In genomic region chr1:81717091-81717490, GRCm38 (mm10) we compare ENCODE assay signal across 26 mouse cellular contexts.
DNase-seq lines count a peak whose midpoint lies in the region; ATAC-seq lines count a peak whose summit lies in the region.
"Had no signal": no experiment of that assay in that cellular context is flagged by ENCODE, and none has a peak within 500 bp of the region (broad histone marks: within the 10 kb centered on the region; RNA-seq: fewer than 3 reads in every experiment).

No protein-coding gene starts in this region.

- H3K4me1 ChIP-seq in embryonic facial prominence, embryonic 14.5 days (ENCODE audit: control insufficient read depth, insufficient read depth, low read length) = no peaks in the 10 kb centered on the region
- peaks cover 8% of the 10 kb centered on the region for H3K4me1 ChIP-seq in embryonic facial prominence, embryonic 10.5 days
- H3K4me1 ChIP-seq: embryonic facial prominence, embryonic 12.5 days; embryonic facial prominence, embryonic 15.5 days; forebrain, embryonic 12.5 days had no signal

- peak; percentile 12 for DNase-seq in embryonic facial prominence, embryonic 14.5 days (ENCODE audit: low spot score)
- DNase-seq in embryonic facial prominence, embryonic 10.5 days (ENCODE audit: low spot score) = no peak
- peak; percentile 67 for DNase-seq in Muller cell, postnatal 12 days (ENCODE audit: inconsistent ontology term)
- DNase-seq in retina, postnatal 1 day = peak; percentile 91
- no peak for DNase-seq in urinary bladder, postnatal 10 days (ENCODE audit: low spot score)
- DNase-seq: adrenal gland, adult 2 months; adrenal gland, postnatal 10 days; adrenal gland, postnatal 25 days; B cell, adult 2 months; cerebellum, adult 11 months; cerebellum, adult 18-20 months; cerebellum, adult 8-10 months; cerebellum, adult 9-11 months; cerebellum, postnatal 14 days; cerebellum, postnatal 36 days; embryo, embryonic 11 days had no signal

- no peak overlapping the region for H3K4me3 ChIP-seq in embryonic facial prominence, embryonic 14.5 days (ENCODE audit: low read depth, low read length)
- H3K4me3 ChIP-seq in embryonic facial prominence, embryonic 10.5 days = no peak overlapping the region
- H3K4me3 ChIP-seq: embryonic facial prominence, embryonic 12.5 days; embryonic facial prominence, embryonic 15.5 days; erythroblast, embryonic 14.5 days; forebrain, embryonic 10.5 days; forebrain, embryonic 12.5 days had no signal

- H3K27me3 ChIP-seq in embryonic facial prominence, embryonic 14.5 days (replicated peaks; ENCODE audit: control insufficient read depth, insufficient read depth, low read length) = no peaks in the 10 kb centered on the region
- no peaks in the 10 kb centered on the region for H3K27me3 ChIP-seq in embryonic facial prominence, embryonic 10.5 days (replicated peaks; ENCODE audit: low read depth, poor library complexity, severe bottlenecking)
- H3K27me3 ChIP-seq: CH12.LX; embryonic facial prominence, embryonic 12.5 days; embryonic facial prominence, embryonic 15.5 days; forebrain, embryonic 12.5 days had no signal

- H3K4me2 ChIP-seq in embryonic facial prominence, embryonic 14.5 days (ENCODE audit: low read depth, low read length) = no peak overlapping the region
- H3K4me2 ChIP-seq: embryonic facial prominence, embryonic 12.5 days; embryonic facial prominence, embryonic 15.5 days; forebrain, embryonic 12.5 days had no signal

- ATAC-seq in embryonic facial prominence, embryonic 14.5 days (ENCODE audit: low read depth) = no peak; the same call in 1 of the 2 replicates
- ATAC-seq: CD4-positive, CD25-positive, alpha-beta regulatory T cell, adult 4 months; forebrain, embryonic 14.5 days; forebrain, embryonic 16.5 days had no signal

- H3K9me3 ChIP-seq in embryonic facial prominence, embryonic 14.5 days (ENCODE audit: control insufficient read depth, low read length) = no peaks in the 10 kb centered on the region
- H3K9me3 ChIP-seq in embryonic facial prominence, embryonic 10.5 days = no peaks in the 10 kb centered on the region
- H3K9me3 ChIP-seq: embryonic facial prominence, embryonic 12.5 days; embryonic facial prominence, embryonic 15.5 days; forebrain, embryonic 10.5 days; forebrain, embryonic 12.5 days had no signal

- no peak overlapping the region for H3K9ac ChIP-seq in embryonic facial prominence, embryonic 14.5 days (ENCODE audit: low read depth, low read length)
- H3K9ac ChIP-seq: embryonic facial prominence, embryonic 12.5 days; embryonic facial prominence, embryonic 15.5 days; forebrain, embryonic 12.5 days had no signal

- 79% methylated on average over 6 of the region's 6 CpGs for WGBS in embryonic facial prominence, embryonic 14.5 days
- 83% methylated on average over 6 of the region's 6 CpGs for WGBS in embryonic facial prominence, embryonic 10.5 days

- H3K36me3 ChIP-seq in embryonic facial prominence, embryonic 14.5 days (ENCODE audit: control insufficient read depth, insufficient read depth, low read length) = no peaks in the 10 kb centered on the region
- no peaks in the 10 kb centered on the region for H3K36me3 ChIP-seq in embryonic facial prominence, embryonic 10.5 days (replicated peaks)
- H3K36me3 ChIP-seq: embryonic facial prominence, embryonic 12.5 days; embryonic facial prominence, embryonic 15.5 days; forebrain, embryonic 10.5 days; forebrain, embryonic 12.5 days; G1E had no signal

- H3K27ac ChIP-seq in embryonic facial prominence, embryonic 14.5 days (replicated peaks; ENCODE audit: low read depth, low read length) = no peak overlapping the region
- no peak overlapping the region for H3K27ac ChIP-seq in embryonic facial prominence, embryonic 10.5 days (replicated peaks)
- H3K27ac ChIP-seq: embryonic facial prominence, embryonic 12.5 days; embryonic facial prominence, embryonic 15.5 days; forebrain, embryonic 10.5 days; forebrain, embryonic 12.5 days had no signal

Comparison
In these comparisons a context has a peak if more than half of its experiments do, and no peak if none do; other contexts are left out.
1. DNase-seq: peak in embryonic facial prominence, embryonic 14.5 days (single experiment), Muller cell, postnatal 12 days (single experiment) and retina, postnatal 1 day (single experiment); none in embryonic facial prominence, embryonic 10.5 days (single experiment) and urinary bladder, postnatal 10 days (single experiment).